Mouse (Mus musculus) MEL (cell line): ENCODE results near the gene Slfn8. TPM values are rescaled to one million over a fixed set of nuclear protein-coding genes. Genes with fewer than 3 reads are reported as not detected.

Source experiments
- MEF2A ChIP-seq: IDR thresholded peaks from 2 replicates; pipeline ENCODE4 v1.6.1; 2014; ENCODE audit warnings: low read depth, mild to moderate bottlenecking, inconsistent platforms, low read length, improper control_type of control experiment; ENCODE audit not compliant: poor library complexity, insufficient replicate concordance, severe bottlenecking; ENCODE audit errors: extremely low read depth
- TBP ChIP-seq: IDR thresholded peaks from 2 replicates; pipeline ENCODE4 v1.8.0; 2011; ENCODE audit warnings: low read depth, low read length, improper control_type of control experiment
- USF1 ChIP-seq: IDR thresholded peaks from 2 replicates; pipeline ENCODE4 v1.6.1; 2014; ENCODE audit warnings: low read depth, mild to moderate bottlenecking, inconsistent platforms, low read length, improper control_type of control experiment, moderate library complexity
- polyA plus RNA-seq, 2 experiments: library from polyadenylated mRNA; stranded (reverse) in 1 of 2; unstranded in 1 of 2; fragments of >175 nt in 1 of 2; fragments of >200 nt in 1 of 2; gene quantifications; 2 replicates each; pipeline versions ENCODE4 v1.2.1 to v1.2.4; 2012; ENCODE audit warnings: low replicate concordance in 2 of 2, low read depth in 1 of 2; ENCODE audit not compliant: insufficient read length in 2 of 2, insufficient read depth in 1 of 2, missing spikeins in 1 of 2
- total RNA-seq: library from RNA; depleted of rRNA; stranded (reverse); fragments of 300-350 nt; gene quantifications from 2 replicates; pipeline ENCODE4 v1.2.3, GENCODE M21; 2012; rRNA removed

The Slfn8 gene
- total and polyA plus RNA-seq, 3 experiments, result 11.6 to 47.2 (median 11.9) TPM

- peak; percentile 30; the same call in 1 of the 2 replicates for TF ChIP-seq TBP
- no peak for TF ChIP-seq USF1
- TF ChIP-seq MEF2A, result no peak
Observed at GRCm38 (mm10) chr11:82952612-82953542, 67.7 kb downstream of the Slfn8 start (continued).

Other genes with a start within 250 kb of the Slfn8 start
- 48.5 and 54.0 TPM in 2 replicates for gene Lig3, start 239.7 kb downstream of the Slfn8 start, total RNA-seq
- 10 to 100 TPM in 1 of 2 experiments, not detected in 1; 89.2 TPM for gene Lig3, start 239.7 kb downstream of the Slfn8 start, polyA plus RNA-seq
- gene Rffl, start 149.6 kb downstream of the Slfn8 start, total RNA-seq, result 15.5 and 17.8 TPM in 2 replicates
- gene Rffl, start 149.6 kb downstream of the Slfn8 start, polyA plus RNA-seq, result 10 to 100 TPM in 1 of 2 experiments, not detected in 1; 15.2 TPM
- gene Rad51d, start 130.2 kb downstream of the Slfn8 start, total RNA-seq, result 21.1 and 25.6 TPM in 2 replicates
- 10 to 100 TPM in 1 of 2 experiments, not detected in 1; 30.0 TPM for gene Rad51d, start 130.2 kb downstream of the Slfn8 start, polyA plus RNA-seq
- 0.07 and 0.15 TPM in 2 replicates for gene Fndc8, start 128.7 kb downstream of the Slfn8 start, total RNA-seq
- gene Fndc8, start 128.7 kb downstream of the Slfn8 start, polyA plus RNA-seq, result under 1 TPM in 1 of 2 experiments, not detected in 1; 0.72 TPM
- 79.6 and 97.3 TPM in 2 replicates for gene Nle1, start 112.4 kb downstream of the Slfn8 start, total RNA-seq
- 100 to 1,000 TPM in 1 of 2 experiments, not detected in 1; 103 TPM for gene Nle1, start 112.4 kb downstream of the Slfn8 start, polyA plus RNA-seq
- gene Unc45b, start 110.3 kb downstream of the Slfn8 start, total RNA-seq, result 0.08 TPM in 1 of 2 replicates, not detected in the other
- under 1 TPM in 1 of 2 experiments, not detected in 1; 0.29 TPM for gene Unc45b, start 110.3 kb downstream of the Slfn8 start, polyA plus RNA-seq
- 3.6 and 5.7 TPM in 2 replicates for gene Slfn5, start 69.5 kb downstream of the Slfn8 start, total RNA-seq
- gene Slfn5, start 69.5 kb downstream of the Slfn8 start, polyA plus RNA-seq, result under 1 TPM in 1 of 2 experiments, not detected in 1; 0.67 TPM
- 2.0 and 3.5 TPM in 2 replicates for gene Slfn9, start 29.0 kb downstream of the Slfn8 start, total RNA-seq
- gene Slfn9, start 29.0 kb downstream of the Slfn8 start, polyA plus RNA-seq, result 1 to 10 TPM in 1 of 2 experiments, not detected in 1; 3.7 TPM
- gene Slfn2, start 44.3 kb upstream of the Slfn8 start, total RNA-seq, result 0.10 and 0.46 TPM in 2 replicates
- gene Slfn2, start 44.3 kb upstream of the Slfn8 start, polyA plus RNA-seq, result under 1 TPM in 1 of 2 experiments, not detected in 1; 0.07 TPM
- gene Slfn1, start 96.0 kb upstream of the Slfn8 start, total RNA-seq, result not detected in 2 replicates
- gene Slfn1, start 96.0 kb upstream of the Slfn8 start, polyA plus RNA-seq, result not detected
- gene Slfn4, start 154.4 kb upstream of the Slfn8 start, total RNA-seq, result not detected in 2 replicates
- gene Slfn4, start 154.4 kb upstream of the Slfn8 start, polyA plus RNA-seq, result under 1 TPM in 1 of 2 experiments, not detected in 1; 0.04 TPM
- gene Slfn3, start 170.5 kb upstream of the Slfn8 start, total RNA-seq, result 0.10 and 0.23 TPM in 2 replicates
- under 1 TPM in 1 of 2 experiments, not detected in 1; 0.35 TPM for gene Slfn3, start 170.5 kb upstream of the Slfn8 start, polyA plus RNA-seq